Mouse (Mus musculus): ENCODE measurements at regions not wholly inside any gene's neighbourhood (a gene's known extent, or its start where the extent isn't known, plus 50 kb on each side); places are given as distances from the start of the nearest gene placed in this dataset.
A peak's percentile ranks its signal among the peaks of the same experiment; 100 is the strongest.
"Not testable (repeated sequence)": the region's sequence is repeated elsewhere in the genome, so short reads cannot be mapped to it uniquely, and the experiment has no call there.

GRCm38 (mm10) chr8:103798630-103799029, 302.8 kb upstream of the Cdh5 start:
- DNase-seq (ENCODE audit: low spot score): not testable (repeated sequence)

- no peak for DNase-seq (ENCODE audit: low spot score)
These were observed 293.3 kb upstream of the Cdh5 start for GRCm38 (mm10) chr8:103808171-103808570.

- DNase-seq (ENCODE audit: low spot score): no peak
These were observed 292.8 kb upstream of the Cdh5 start for GRCm38 (mm10) chr8:103808580-103808979.

- no peak for DNase-seq (ENCODE audit: low spot score)
These were observed 292.3 kb upstream of the Cdh5 start for GRCm38 (mm10) chr8:103809140-103809539.

GRCm38 (mm10) chr8:103813954-103814591, 287.4 kb upstream of the Cdh5 start:
- DNase-seq (ENCODE audit: low spot score): no peak

- DNase-seq (ENCODE audit: low spot score): no peak
These were observed 285.1 kb upstream of the Cdh5 start for GRCm38 (mm10) chr8:103816101-103816894.

- no peak for DNase-seq (ENCODE audit: low spot score)
These were observed 277.9 kb upstream of the Cdh5 start for GRCm38 (mm10) chr8:103823541-103823940.

GRCm38 (mm10) chr8:103824747-103825146, 276.7 kb upstream of the Cdh5 start:
- DNase-seq (ENCODE audit: low spot score): no peak

- DNase-seq (ENCODE audit: low spot score): peak; percentile 91
These were observed 276.1 kb upstream of the Cdh5 start for GRCm38 (mm10) chr8:103825289-103825688.

- peak; percentile 56 for DNase-seq (ENCODE audit: low spot score)
These were observed 271.0 kb upstream of the Cdh5 start for GRCm38 (mm10) chr8:103830416-103830815.

- no peak for DNase-seq (ENCODE audit: low spot score)
These were observed 261.4 kb upstream of the Cdh5 start for GRCm38 (mm10) chr8:103839990-103840389.

GRCm38 (mm10) chr8:103845964-103846363, 255.5 kb upstream of the Cdh5 start:
- DNase-seq (ENCODE audit: low spot score): no peak

- no peak for DNase-seq (ENCODE audit: low spot score)
These were observed 254.9 kb upstream of the Cdh5 start for GRCm38 (mm10) chr8:103846382-103846976.

- DNase-seq (ENCODE audit: low spot score): no peak
These were observed 251.6 kb upstream of the Cdh5 start for GRCm38 (mm10) chr8:103849785-103850184.

GRCm38 (mm10) chr8:103851286-103851685, 250.1 kb upstream of the Cdh5 start:
- no peak for DNase-seq (ENCODE audit: low spot score)

- DNase-seq (ENCODE audit: low spot score): no peak
These were observed 248.4 kb upstream of the Cdh5 start for GRCm38 (mm10) chr8:103853048-103853447.

- no peak for DNase-seq (ENCODE audit: low spot score)
These were observed 246.1 kb upstream of the Cdh5 start for GRCm38 (mm10) chr8:103855291-103855690.

GRCm38 (mm10) chr8:103859130-103859529, 242.3 kb upstream of the Cdh5 start:
- DNase-seq (ENCODE audit: low spot score): no peak

GRCm38 (mm10) chr8:103873598-103874502, 227.6 kb upstream of the Cdh5 start:
- peak; percentile 47 for DNase-seq (ENCODE audit: low spot score)

GRCm38 (mm10) chr8:103874506-103874905, 226.9 kb upstream of the Cdh5 start:
- no peak for DNase-seq (ENCODE audit: low spot score)

- DNase-seq (ENCODE audit: low spot score): no peak
These were observed 221.9 kb upstream of the Cdh5 start for GRCm38 (mm10) chr8:103879505-103879904.

Measured in adipocyte (in vitro differentiated cells).